Mouse (Mus musculus): ENCODE data around the gene Ap3b1. TPM values are rescaled to one million over a fixed set of nuclear protein-coding genes. Genes with fewer than 3 reads are reported as not detected.
"Not testable (repeated sequence)": the region's sequence is repeated elsewhere in the genome, so short reads cannot be mapped to it uniquely, and the experiment has no call there.

Ap3b1 gene
- 28.1 and 29.8 TPM in 2 replicates for polyA plus RNA-seq (2015; fragmentation: Nextera tagmentation; extraction: Ambion mirVana)

GRCm38 (mm10) chr13:94358401-94359265 is at the start of gene Ap3b1:
TSS of gene Ap3b1 (plus strand) at chr13:94358960.
- Histone ChIP-seq H3K27me3 (no peaks in the 10 kb centered on the region), H3K4me3 (replicated peaks) (peak within 1 kb of the TSS; percentile 87), H3K4me2 (replicated peaks) (peak within 1 kb of the TSS; percentile 79), H3K4me1 (replicated peaks) (peaks cover 13% of the 10 kb centered on the region), H3K9me3 (no peaks in the 10 kb centered on the region), H3K9ac (replicated peaks) (peak within 1 kb of the TSS; percentile 86), H3K27ac (peak within 1 kb of the TSS; percentile 80), H3K36me3 (no peaks in the 10 kb centered on the region)
- ATAC-seq = peak; percentile 96
- under 1% methylated on average over 65 of the region's 79 CpGs for WGBS

- not testable (repeated sequence) for H3K27ac ChIP-seq; H3K36me3 ChIP-seq; H3K4me2 ChIP-seq (replicated peaks); H3K27me3 ChIP-seq; ATAC-seq; H3K9ac ChIP-seq (replicated peaks); H3K9me3 ChIP-seq; H3K4me3 ChIP-seq (replicated peaks); H3K4me1 ChIP-seq (replicated peaks)
- WGBS = 95% methylated on average over 8 of the region's 8 CpGs
These were observed 45.9 kb upstream of the Ap3b1 start for GRCm38 (mm10) chr13:94312812-94313211.

DNA sequence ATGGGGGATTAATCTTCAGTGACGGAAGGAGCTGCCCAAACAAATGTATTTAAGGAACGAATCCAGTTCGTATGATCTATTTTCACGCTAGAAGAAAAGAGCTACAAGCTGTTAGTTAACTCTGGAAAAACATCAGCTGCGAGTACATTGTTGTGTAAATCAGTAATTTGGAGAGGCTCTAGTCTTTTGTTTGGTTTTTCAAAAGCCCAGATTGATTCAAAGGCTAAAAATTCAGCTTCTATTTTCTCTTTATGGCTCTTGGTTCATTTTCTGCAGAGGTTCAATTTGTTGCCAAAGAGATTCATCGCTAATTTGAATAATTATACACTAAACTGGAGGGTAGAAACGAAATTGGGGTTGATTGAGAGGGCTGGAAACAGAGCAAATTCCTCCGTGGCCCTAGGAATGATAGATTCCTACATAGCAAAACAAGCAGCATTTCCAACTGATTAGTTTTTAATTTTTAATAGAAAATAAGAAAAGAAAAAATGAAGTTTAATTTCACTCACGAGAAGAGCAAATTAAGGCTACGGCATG is 41.7 kb upstream of the Ap3b1 start:
- peaks cover 5% of the 10 kb centered on the region; the same call in 1 of the 2 replicates for H3K27me3 ChIP-seq
- H3K4me3 ChIP-seq (replicated peaks) = no peak overlapping the region
- no peaks in the 10 kb centered on the region for H3K36me3 ChIP-seq
- H3K9ac ChIP-seq (replicated peaks) = no peak overlapping the region
- H3K9me3 ChIP-seq = no peaks in the 10 kb centered on the region
- 28% methylated on average over 10 of the region's 10 CpGs for WGBS
- ATAC-seq = no peak
- peaks cover 15% of the 10 kb centered on the region; the same call in 1 of the 2 replicates for H3K4me1 ChIP-seq (replicated peaks)
- H3K27ac ChIP-seq = no peak overlapping the region
- no peak overlapping the region for H3K4me2 ChIP-seq (replicated peaks)

- H3K36me3 ChIP-seq = no peaks in the 10 kb centered on the region
- ATAC-seq = peak; percentile 62; the same call in 1 of the 2 replicates
- H3K27me3 ChIP-seq = peaks cover 12% of the 10 kb centered on the region; the same call in 1 of the 2 replicates
- peaks cover 15% of the 10 kb centered on the region; the same call in 1 of the 2 replicates for H3K4me1 ChIP-seq (replicated peaks)
- 0 out of 2 replicates have a peak, but pooled peaks cover 7% of the 10 kb centered on the region for H3K9me3 ChIP-seq
- WGBS = 64% methylated on average over 1 of the region's 1 CpGs
- H3K9ac ChIP-seq (replicated peaks) = no peak overlapping the region
- H3K4me3 ChIP-seq (replicated peaks) = no peak overlapping the region
- H3K27ac ChIP-seq = no peak overlapping the region
- no peak overlapping the region for H3K4me2 ChIP-seq (replicated peaks)
These were observed 37.5 kb upstream of the Ap3b1 start for GRCm38 (mm10) chr13:94321094-94321792.

DNA sequence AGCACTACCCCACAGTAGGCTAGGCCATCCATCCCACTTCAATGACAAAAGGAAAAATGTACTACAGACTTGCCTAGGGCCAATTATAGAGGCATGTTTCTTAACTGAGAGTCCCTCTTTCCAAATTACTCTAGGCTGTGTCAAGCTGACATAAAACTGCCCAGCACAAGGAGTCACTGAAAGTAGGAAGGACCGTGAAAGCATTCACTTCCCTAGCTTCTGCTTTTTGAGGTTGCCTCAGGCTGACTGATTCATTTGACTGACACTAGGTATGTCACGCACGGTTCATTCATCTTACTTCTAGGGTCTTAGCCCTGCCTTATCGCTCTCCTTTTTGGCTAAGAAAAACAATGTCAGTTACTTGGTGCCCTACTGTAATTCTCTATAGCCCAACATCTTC is 36.3 kb upstream of the Ap3b1 start:
- Histone ChIP-seq H3K4me2 (replicated peaks) (no peak overlapping the region), H3K27me3 (peaks cover 12% of the 10 kb centered on the region; the same call in 1 of the 2 replicates), H3K4me1 (replicated peaks) (peaks cover 6% of the 10 kb centered on the region; the same call in 1 of the 2 replicates), H3K9ac (replicated peaks) (no peak overlapping the region), H3K27ac (no peak overlapping the region), H3K4me3 (replicated peaks) (no peak overlapping the region), H3K36me3 (no peaks in the 10 kb centered on the region), H3K9me3 (0 out of 2 replicates have a peak, but pooled peaks cover 7% of the 10 kb centered on the region)
- no peak for ATAC-seq
- 93% methylated on average over 4 of the region's 4 CpGs for WGBS

DNA sequence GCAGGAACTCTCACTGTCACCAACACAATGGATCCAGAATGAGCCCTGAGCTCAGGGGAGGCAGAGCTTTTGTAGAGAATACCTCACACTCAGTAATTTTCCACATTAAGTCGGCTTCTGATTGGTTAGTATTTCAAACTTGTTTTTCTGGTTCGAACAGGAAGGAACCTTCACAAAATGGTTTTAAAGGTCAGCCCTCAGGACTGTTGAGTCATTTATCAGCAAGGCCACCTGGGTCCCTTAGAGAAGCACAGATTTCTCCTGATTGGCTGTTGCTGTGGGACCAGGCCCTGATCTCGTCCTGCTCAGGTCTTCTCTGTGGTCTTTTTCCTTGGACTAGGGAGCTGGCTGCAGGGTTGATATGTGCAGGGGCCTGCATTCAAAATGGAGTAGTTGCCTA is 30.7 kb upstream of the Ap3b1 start:
- H3K36me3 ChIP-seq = no peaks in the 10 kb centered on the region
- H3K9ac ChIP-seq (replicated peaks) = no peak overlapping the region
- no peak overlapping the region for H3K4me3 ChIP-seq (replicated peaks)
- no peak for ATAC-seq
- no peak overlapping the region for H3K4me2 ChIP-seq (replicated peaks)
- no peaks in the 10 kb centered on the region for H3K27me3 ChIP-seq
- 0 out of 2 replicates have a peak, but pooled peaks cover 7% of the 10 kb centered on the region for H3K9me3 ChIP-seq
- 73% methylated on average over 3 of the region's 3 CpGs for WGBS
- H3K4me1 ChIP-seq (replicated peaks) = no peaks in the 10 kb centered on the region
- H3K27ac ChIP-seq = no peak overlapping the region

DNA sequence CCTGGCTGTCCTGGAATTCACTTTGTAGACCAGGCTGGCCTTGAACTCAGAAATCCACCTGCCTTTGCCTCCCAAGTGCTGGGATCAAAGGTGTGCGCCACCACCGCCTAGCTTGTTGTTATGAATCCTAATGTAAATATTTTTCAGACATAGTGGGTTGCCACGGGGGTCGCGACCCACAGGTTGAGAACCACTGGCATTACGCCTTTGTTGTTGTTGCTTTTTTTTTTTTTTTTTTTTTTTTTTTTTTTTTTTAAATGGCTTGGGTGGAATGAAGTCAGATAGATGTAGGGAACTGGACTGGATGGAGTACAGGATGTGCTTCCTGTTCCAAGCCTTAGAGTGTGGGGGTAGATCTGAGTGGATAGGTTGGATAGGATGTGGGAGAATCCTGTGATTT is 29.8 kb upstream of the Ap3b1 start:
- H3K36me3 ChIP-seq; H3K4me3 ChIP-seq (replicated peaks); H3K4me1 ChIP-seq (replicated peaks); H3K9me3 ChIP-seq; H3K9ac ChIP-seq (replicated peaks); H3K4me2 ChIP-seq (replicated peaks); H3K27ac ChIP-seq; H3K27me3 ChIP-seq; ATAC-seq: not testable (repeated sequence)
- 95% methylated on average over 6 of the region's 6 CpGs for WGBS

DNA sequence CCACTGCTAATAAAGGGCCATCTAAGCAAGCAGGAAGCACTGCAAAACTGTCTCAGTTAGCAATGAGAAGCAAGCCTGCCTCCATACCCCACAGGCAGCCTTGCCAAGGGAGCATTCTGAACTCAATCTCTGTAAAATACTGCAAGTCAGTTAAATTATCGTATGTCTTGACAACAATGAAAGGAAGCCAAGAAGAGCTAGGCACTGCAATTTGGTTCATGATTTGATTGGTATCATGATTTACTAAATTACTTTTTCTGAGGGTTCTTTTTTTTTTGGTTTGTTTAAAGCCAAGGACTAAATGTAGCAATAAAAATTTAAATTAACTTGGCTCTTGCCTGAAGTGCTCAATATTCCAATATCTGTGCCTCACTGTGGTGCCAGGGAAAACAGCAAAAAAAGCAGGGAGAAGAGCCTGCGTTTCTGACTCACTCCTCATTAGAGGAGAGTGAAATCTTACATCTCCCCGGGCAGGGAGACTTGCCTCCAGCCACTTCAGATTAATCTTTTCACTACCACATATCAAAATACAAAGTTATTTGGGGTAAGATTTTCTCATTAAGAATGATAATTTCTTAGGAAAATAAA is 28.3 kb upstream of the Ap3b1 start:
- Histone ChIP-seq H3K4me2 (replicated peaks) (no peak overlapping the region), H3K9ac (replicated peaks) (no peak overlapping the region), H3K36me3 (no peaks in the 10 kb centered on the region), H3K27ac (peak overlapping the region; percentile 41; the same call in 1 of the 2 replicates), H3K9me3 (no peaks in the 10 kb centered on the region), H3K27me3 (no peaks in the 10 kb centered on the region), H3K4me3 (replicated peaks) (no peak overlapping the region), H3K4me1 (replicated peaks) (no peaks in the 10 kb centered on the region)
- ATAC-seq = no peak
- 65% methylated on average over 3 of the region's 3 CpGs for WGBS

DNA sequence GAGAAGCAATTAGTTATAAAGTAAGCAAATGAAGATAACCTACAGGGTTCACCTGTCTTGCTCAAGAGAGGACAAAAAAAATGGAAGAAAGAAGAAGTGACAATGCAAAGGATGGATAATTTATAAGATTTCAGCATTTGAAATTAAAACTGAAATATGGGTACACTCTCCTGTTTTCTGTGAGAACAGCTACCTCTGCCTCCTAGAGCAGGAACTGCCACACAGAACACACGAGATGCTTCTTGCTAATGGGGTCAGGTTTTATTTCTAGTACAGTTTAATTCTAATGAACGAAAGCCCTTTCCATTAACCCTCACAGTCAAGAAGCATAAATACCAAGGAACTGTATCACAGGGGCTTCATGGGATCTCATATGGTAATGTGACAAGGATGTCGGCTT is 20.4 kb upstream of the Ap3b1 start:
- no peak for ATAC-seq

GRCm38 (mm10) chr13:94343192-94343591 is 15.6 kb upstream of the Ap3b1 start:
- no peak for ATAC-seq
- H3K36me3 ChIP-seq = no peaks in the 10 kb centered on the region
- H3K9me3 ChIP-seq = 0 out of 2 replicates have a peak, but pooled peaks cover 3% of the 10 kb centered on the region
- no peak overlapping the region for H3K9ac ChIP-seq (replicated peaks)
- no peak overlapping the region for H3K4me2 ChIP-seq (replicated peaks)
- H3K4me1 ChIP-seq (replicated peaks) = no peaks in the 10 kb centered on the region
- no peak overlapping the region for H3K4me3 ChIP-seq (replicated peaks)
- WGBS = 91% methylated on average over 5 of the region's 5 CpGs
- H3K27ac ChIP-seq = no peak overlapping the region
- H3K27me3 ChIP-seq = no peaks in the 10 kb centered on the region

More for the DNA sequence above, 20.4 kb upstream of the Ap3b1 start:
- Histone ChIP-seq H3K4me1 (replicated peaks) (no peaks in the 10 kb centered on the region), H3K4me2 (replicated peaks) (no peak overlapping the region), H3K9ac (replicated peaks) (no peak overlapping the region), H3K9me3 (0 out of 2 replicates have a peak, but pooled peaks cover 3% of the 10 kb centered on the region), H3K4me3 (replicated peaks) (no peak overlapping the region), H3K36me3 (no peaks in the 10 kb centered on the region), H3K27me3 (no peaks in the 10 kb centered on the region), H3K27ac (no peak overlapping the region)
- 82% methylated on average over 3 of the region's 3 CpGs for WGBS

- 97% methylated on average over 14 of the region's 14 CpGs for WGBS
- H3K27me3 ChIP-seq; H3K27ac ChIP-seq; H3K9me3 ChIP-seq; H3K36me3 ChIP-seq; H3K4me3 ChIP-seq (replicated peaks); ATAC-seq; H3K9ac ChIP-seq (replicated peaks); H3K4me2 ChIP-seq (replicated peaks); H3K4me1 ChIP-seq (replicated peaks): not testable (repeated sequence)
These were observed 14.2 kb upstream of the Ap3b1 start for GRCm38 (mm10) chr13:94344600-94344999.

All from midbrain, embryonic 13.5 days (tissue).